Mouse (Mus musculus) liver, embryonic 12.5 days (tissue): ENCODE results near the gene Vsig10. TPM values are rescaled to one million over a fixed set of nuclear protein-coding genes. Genes with fewer than 3 reads are reported as not detected.
"Not testable (repeated sequence)": the region's sequence is repeated elsewhere in the genome, so short reads cannot be mapped to it uniquely, and the experiment has no call there.

Source experiments
- ATAC-seq: fragments of 200-750 bp; cut with Nextera tagmentation; 2 replicates; pipeline ENCODE4 v1.8.0; 2017; ENCODE audit warnings: moderate number of reproducible peaks, mild to moderate bottlenecking, moderate library complexity
- H3K27ac ChIP-seq: fragments of 300-500 bp; sonication (generic); 2 replicates; pipeline ENCODE4 v1.5.1; 2016; ENCODE audit warnings: mild to moderate bottlenecking
- H3K27me3 ChIP-seq: fragments of 300-500 bp; sonication (generic); replicated peaks from 2 replicates; pipeline ENCODE4 v1.6.1; 2016; ENCODE audit warnings: mild to moderate bottlenecking, moderate library complexity
- H3K36me3 ChIP-seq: fragments of 300-500 bp; sonication (generic); 2 replicates; pipeline ENCODE4 v1.6.1; 2016; ENCODE audit warnings: mild to moderate bottlenecking, moderate library complexity
- H3K4me1 ChIP-seq: fragments of 300-500 bp; sonication (generic); 2 replicates; pipeline ENCODE4 v1.6.1; 2016
- H3K4me2 ChIP-seq: fragments of 300-500 bp; sonication (generic); 2 replicates; pipeline ENCODE4 v1.6.1; 2016; ENCODE audit warnings: mild to moderate bottlenecking, moderate library complexity
- H3K4me3 ChIP-seq: fragments of 300-500 bp; sonication (generic); 2 replicates; pipeline ENCODE4 v1.5.1; 2016; ENCODE audit warnings: mild to moderate bottlenecking, moderate library complexity
- H3K9ac ChIP-seq: fragments of 300-500 bp; sonication (generic); 2 replicates; pipeline ENCODE4 v1.6.1; 2016; ENCODE audit warnings: mild to moderate bottlenecking, moderate library complexity
- H3K9me3 ChIP-seq: fragments of 300-500 bp; sonication (generic); replicated peaks from 2 replicates; pipeline ENCODE4 v1.6.1; 2016; ENCODE audit warnings: mild to moderate bottlenecking, moderate library complexity
- WGBS: fragments of 180-500 bp; shearing (Covaris S2); methylation state at CpG from one replicate; pipeline ENCODE4 v1.1.7; 2016; ENCODE audit not compliant: insufficient replicate concordance; 5-methylcytosine and 5-hydroxymethylcytosine counted together
- polyA plus RNA-seq: library from polyadenylated mRNA; unstranded; fragments of >200 nt; fragmentation: Nextera tagmentation; extraction: Ambion mirVana; gene quantifications from 2 replicates; pipeline ENCODE4 v1.2.1, GENCODE M21; 2016

Vsig10 gene
- polyA plus RNA-seq, 1 experiment from 2014 or later: 2.4 TPM

DNA sequence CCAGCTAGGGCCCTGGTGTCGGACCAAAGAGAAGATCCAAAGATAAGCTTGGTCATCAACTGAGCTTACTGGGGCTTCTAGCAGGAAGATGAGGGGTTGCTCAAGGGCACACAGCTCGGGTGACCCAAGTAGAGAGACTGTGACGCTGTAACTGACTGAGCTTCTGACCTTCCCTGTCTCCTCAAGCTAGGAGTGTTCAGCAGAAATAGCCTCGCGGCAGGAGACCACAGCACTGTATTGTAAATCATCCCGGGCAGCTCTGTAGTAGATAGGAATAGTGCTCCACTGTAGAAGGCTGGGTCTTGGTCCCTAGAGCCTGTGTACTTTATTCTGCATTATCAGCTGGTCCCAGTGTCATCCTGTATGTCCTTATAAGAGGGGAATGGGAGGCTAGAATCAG is 23.0 kb downstream of the Vsig10 start:
- no peak for ATAC-seq
- Histone ChIP-seq H3K4me3 (no peak overlapping the region), H3K9me3 (0 out of 2 replicates have a peak, but pooled peaks cover 3% of the 10 kb centered on the region), H3K27ac (no peak overlapping the region), H3K36me3 (no peaks in the 10 kb centered on the region), H3K4me1 (0 out of 2 replicates have a peak, but pooled peaks cover 7% of the 10 kb centered on the region), H3K27me3 (no peaks in the 10 kb centered on the region), H3K4me2 (no peak overlapping the region), H3K9ac (no peak overlapping the region)
- 69% methylated on average over 6 of the region's 6 CpGs for WGBS

GRCm38 (mm10) chr5:117344496-117344895 is 25.6 kb downstream of the Vsig10 start:
- not testable (repeated sequence) for H3K36me3 ChIP-seq, ATAC-seq, H3K9me3 ChIP-seq, H3K27ac ChIP-seq, H3K9ac ChIP-seq, H3K27me3 ChIP-seq, H3K4me3 ChIP-seq, H3K4me2 ChIP-seq
- WGBS: 87% methylated on average over 5 of the region's 5 CpGs
- peaks cover 14% of the 10 kb centered on the region for H3K4me1 ChIP-seq

DNA sequence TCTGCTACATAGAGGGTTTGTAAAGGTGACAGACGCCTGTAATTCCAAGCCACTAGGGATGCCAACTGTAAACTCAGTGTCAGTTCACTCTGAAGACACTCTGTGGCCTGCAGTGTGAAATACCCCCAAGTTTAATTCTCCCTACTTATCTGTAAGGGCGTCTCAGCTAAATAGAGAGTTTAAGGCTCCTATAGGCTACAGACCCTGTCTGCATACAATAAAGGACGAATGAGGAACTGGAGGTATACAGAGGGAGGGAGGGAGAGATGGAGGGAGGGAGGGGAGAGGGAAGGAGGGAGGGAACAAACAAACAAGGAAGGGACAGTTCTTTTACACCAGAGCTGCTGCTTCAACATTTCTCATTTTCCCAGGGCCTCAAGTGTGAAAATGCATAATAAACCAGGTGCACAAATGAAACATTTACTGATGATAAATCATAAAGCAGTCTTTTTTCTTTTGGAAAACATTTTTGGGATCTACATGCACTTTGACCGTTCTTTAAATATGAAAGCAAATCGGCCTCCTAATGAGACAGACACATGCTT is 26.6 kb downstream of the Vsig10 start:
- WGBS: 61% methylated on average over 5 of the region's 5 CpGs
- H3K36me3 ChIP-seq: 0 out of 2 replicates have a peak, but pooled peaks cover 3% of the 10 kb centered on the region
- H3K27ac ChIP-seq: no peak overlapping the region
- no peak overlapping the region for H3K4me2 ChIP-seq
- H3K4me1 ChIP-seq: peaks cover 14% of the 10 kb centered on the region
- H3K9me3 ChIP-seq: no peaks in the 10 kb centered on the region
- ATAC-seq: no peak
- H3K27me3 ChIP-seq: no peaks in the 10 kb centered on the region
- H3K9ac ChIP-seq: no peak overlapping the region
- no peak overlapping the region for H3K4me3 ChIP-seq

- WGBS: 62% methylated on average over 3 of the region's 3 CpGs
Measured at GRCm38 (mm10) chr5:117346281-117346680, 27.4 kb downstream of the Vsig10 start.

GRCm38 (mm10) chr5:117347011-117347410 is 28.1 kb downstream of the Vsig10 start:
- 0 out of 2 replicates have a peak, but pooled peaks cover 3% of the 10 kb centered on the region for H3K36me3 ChIP-seq
- H3K4me1 ChIP-seq: peaks cover 14% of the 10 kb centered on the region
- no peak overlapping the region for H3K9ac ChIP-seq
- no peak overlapping the region for H3K4me2 ChIP-seq
- no peak overlapping the region for H3K4me3 ChIP-seq
- H3K27me3 ChIP-seq: peaks cover under 1% of the 10 kb centered on the region; the same call in 1 of the 2 replicates
- H3K9me3 ChIP-seq: no peaks in the 10 kb centered on the region
- 47% methylated on average over 5 of the region's 5 CpGs for WGBS
- no peak overlapping the region for H3K27ac ChIP-seq
- ATAC-seq: no peak

More at GRCm38 (mm10) chr5:117346281-117346680, 27.4 kb downstream of the Vsig10 start:
- H3K27ac ChIP-seq: no peak overlapping the region
- no peaks in the 10 kb centered on the region for H3K27me3 ChIP-seq
- ATAC-seq: no peak
- H3K4me1 ChIP-seq: peaks cover 14% of the 10 kb centered on the region
- H3K9ac ChIP-seq: no peak overlapping the region
- H3K4me3 ChIP-seq: no peak overlapping the region
- no peaks in the 10 kb centered on the region for H3K9me3 ChIP-seq
- H3K4me2 ChIP-seq: no peak overlapping the region
- 0 out of 2 replicates have a peak, but pooled peaks cover 3% of the 10 kb centered on the region for H3K36me3 ChIP-seq

- H3K4me2 ChIP-seq: peak overlapping the region; percentile 50
- 84% methylated on average over 2 of the region's 2 CpGs for WGBS
Measured at GRCm38 (mm10) chr5:117347838-117348237, 29.0 kb downstream of the Vsig10 start.

DNA sequence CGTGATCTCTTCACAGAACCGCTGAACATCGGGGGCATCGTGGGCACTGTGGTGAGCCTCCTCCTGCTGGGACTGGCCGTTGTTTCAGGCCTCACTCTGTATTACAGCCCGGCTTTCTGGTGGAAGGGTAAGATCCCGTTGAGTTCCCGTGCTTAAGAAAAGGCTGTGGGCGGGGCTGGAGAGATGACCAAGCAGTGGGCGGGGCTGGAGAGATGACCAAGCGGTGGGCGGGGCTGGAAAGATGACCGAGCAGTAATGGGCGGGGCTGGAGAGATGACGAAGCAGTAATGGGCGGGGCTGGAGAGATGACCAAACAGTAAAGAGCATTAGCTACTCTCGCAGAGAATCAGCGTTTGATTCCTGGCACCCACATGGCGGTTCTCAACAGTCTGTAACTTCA is 29.4 kb downstream of the Vsig10 start:
- H3K9me3 ChIP-seq: no peaks in the 10 kb centered on the region
- no peak overlapping the region for H3K27ac ChIP-seq
- WGBS: 34% methylated on average over 19 of the region's 19 CpGs
- H3K4me2 ChIP-seq: peak overlapping the region; percentile 50
- peaks cover 13% of the 10 kb centered on the region for H3K27me3 ChIP-seq
- no peak overlapping the region for H3K4me3 ChIP-seq
- peaks cover 14% of the 10 kb centered on the region for H3K4me1 ChIP-seq
- 0 out of 2 replicates have a peak, but pooled peaks cover 3% of the 10 kb centered on the region for H3K36me3 ChIP-seq
- no peak overlapping the region for H3K9ac ChIP-seq
- peak; percentile 77 for ATAC-seq

More at GRCm38 (mm10) chr5:117347838-117348237, 29.0 kb downstream of the Vsig10 start:
- H3K9me3 ChIP-seq: no peaks in the 10 kb centered on the region
- no peak overlapping the region for H3K27ac ChIP-seq
- no peak for ATAC-seq
- peaks cover 8% of the 10 kb centered on the region for H3K27me3 ChIP-seq
- H3K36me3 ChIP-seq: 0 out of 2 replicates have a peak, but pooled peaks cover 3% of the 10 kb centered on the region
- no peak overlapping the region for H3K9ac ChIP-seq
- no peak overlapping the region for H3K4me3 ChIP-seq
- H3K4me1 ChIP-seq: peaks cover 14% of the 10 kb centered on the region

GRCm38 (mm10) chr5:117354121-117354520 is 35.2 kb downstream of the Vsig10 start:
- no peak overlapping the region for H3K4me2 ChIP-seq
- WGBS: 26% methylated on average over 8 of the region's 8 CpGs
- no peak overlapping the region for H3K4me3 ChIP-seq
- no peak overlapping the region for H3K9ac ChIP-seq
- H3K4me1 ChIP-seq: peaks cover 40% of the 10 kb centered on the region
- no peak overlapping the region for H3K27ac ChIP-seq
- peaks cover 3% of the 10 kb centered on the region; the same call in 1 of the 2 replicates for H3K36me3 ChIP-seq
- peaks cover 49% of the 10 kb centered on the region for H3K27me3 ChIP-seq
- no peak for ATAC-seq
- H3K9me3 ChIP-seq: no peaks in the 10 kb centered on the region

DNA sequence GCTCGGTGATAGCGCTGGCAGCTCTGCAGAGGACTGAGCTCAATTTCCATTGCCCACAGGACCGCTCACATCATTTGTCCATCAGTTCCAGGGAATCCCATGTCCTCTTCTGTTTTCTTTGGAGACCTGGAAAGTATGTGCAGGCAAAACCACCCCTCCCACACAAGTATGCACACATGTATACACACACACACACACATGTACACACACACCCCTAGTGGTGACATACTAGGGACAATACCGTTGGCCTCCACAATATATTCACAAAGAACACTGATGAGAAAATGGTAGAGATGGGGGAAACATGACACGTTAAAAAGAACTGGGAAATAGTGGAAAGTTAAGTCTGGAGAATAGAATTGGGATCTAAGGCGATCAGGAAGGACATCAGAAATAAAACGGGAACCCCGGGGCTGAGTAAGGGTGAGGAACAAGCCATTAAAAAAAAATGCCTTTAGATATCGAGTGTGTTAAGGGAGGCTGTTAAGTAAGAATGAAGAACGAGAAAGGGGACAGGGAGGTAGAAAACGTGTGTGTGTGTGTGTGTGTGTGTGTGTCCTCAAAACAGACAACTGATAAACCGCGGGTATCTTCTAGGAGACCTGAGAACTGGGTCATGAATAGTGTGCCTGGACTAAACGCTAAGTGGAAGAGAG is 36.9 kb downstream of the Vsig10 start:
- Histone ChIP-seq H3K27ac (no peak overlapping the region; the same call in 1 of the 2 replicates), H3K9me3 (no peaks in the 10 kb centered on the region), H3K27me3 (peaks cover 49% of the 10 kb centered on the region), H3K4me3 (no peak overlapping the region), H3K4me2 (peak overlapping the region; percentile 95), H3K9ac (no peak overlapping the region), H3K4me1 (peaks cover 53% of the 10 kb centered on the region), H3K36me3 (peaks cover 4% of the 10 kb centered on the region; the same call in 1 of the 2 replicates)
- 29% methylated on average over 14 of the region's 14 CpGs for WGBS
- ATAC-seq: no peak

DNA sequence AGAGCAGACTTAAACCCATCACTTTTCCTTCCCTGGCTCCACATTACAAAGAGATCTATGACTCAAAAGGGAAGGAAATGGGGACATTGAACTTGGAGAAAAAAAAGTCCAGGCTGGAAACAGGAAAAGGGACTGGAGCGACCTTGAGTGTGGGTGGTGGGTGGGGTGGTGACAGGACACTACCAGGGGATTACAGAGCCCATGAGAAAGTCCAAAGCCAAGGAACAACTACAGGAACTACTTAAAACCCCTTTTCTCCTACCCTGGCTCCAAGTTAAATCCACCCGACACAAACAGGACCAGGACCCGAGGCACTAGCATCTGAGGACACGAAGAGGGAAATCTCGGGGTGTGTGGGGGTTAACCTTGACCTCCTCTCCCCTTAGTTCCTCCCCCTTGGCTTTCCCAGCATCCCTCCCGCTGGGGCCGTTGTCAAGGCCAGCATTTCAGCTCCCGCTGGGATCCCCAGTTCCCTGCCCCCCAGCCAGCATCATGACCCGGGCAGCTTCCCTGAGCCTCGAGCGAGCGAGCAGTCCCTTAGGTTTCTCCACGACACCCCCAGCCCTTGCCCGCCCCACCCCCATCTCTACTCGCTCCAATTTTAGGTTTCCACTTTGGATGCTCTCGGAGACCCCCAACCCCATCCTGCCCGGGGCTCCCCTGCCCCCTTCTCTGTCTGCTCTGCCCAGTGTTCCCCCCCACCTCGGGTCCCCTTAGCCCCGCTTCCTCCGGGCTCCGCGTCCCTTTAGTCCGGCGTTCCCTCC is 37.7 kb downstream of the Vsig10 start:
- under 1% methylated on average over 17 of the region's 24 CpGs for WGBS
- Histone ChIP-seq H3K27me3 (peaks cover 49% of the 10 kb centered on the region), H3K9me3 (no peaks in the 10 kb centered on the region), H3K36me3 (peaks cover 4% of the 10 kb centered on the region; the same call in 1 of the 2 replicates), H3K4me3 (peak overlapping the region; percentile 93), H3K9ac (peak overlapping the region; percentile 90), H3K4me2 (peak overlapping the region; percentile 95), H3K4me1 (peaks cover 61% of the 10 kb centered on the region), H3K27ac (peak overlapping the region; percentile 83)
- ATAC-seq: peak; percentile 3; the same call in 1 of the 2 replicates

- Histone ChIP-seq H3K9ac (peak within 1 kb of the TSS; percentile 90), H3K36me3 (peaks cover 4% of the 10 kb centered on the region; the same call in 1 of the 2 replicates), H3K4me2 (peak within 1 kb of the TSS; percentile 95), H3K27me3 (peaks cover 48% of the 10 kb centered on the region), H3K27ac (peak within 1 kb of the TSS; percentile 83), H3K9me3 (no peaks in the 10 kb centered on the region), H3K4me1 (peaks cover 67% of the 10 kb centered on the region), H3K4me3 (peak within 1 kb of the TSS; percentile 93)
- WGBS: 0% methylated on average over 18 of the region's 54 CpGs
- ATAC-seq: peak; percentile 70
Measured at GRCm38 (mm10) chr5:117357129-117357477, 38.2 kb downstream of the Vsig10 start, which contains the start of gene Wsb2. Wsb2 (plus strand) TSS chr5:117357304.
